ENCODE assay signal across 28 mouse cellular contexts in genomic region chr3:54577851-54578250, GRCm38 (mm10).
"Had no signal": no experiment of that assay in that cellular context is flagged by ENCODE, and none has a peak within 500 bp of the region (broad histone marks: within the 10 kb centered on the region; RNA-seq: fewer than 3 reads in every experiment).

No protein-coding gene starts in this region.

- H3K4me3 ChIP-seq: heart, adult 2 months; heart, embryonic 10.5 days; heart, embryonic 12.5 days; hindbrain, embryonic 10.5 days; hindbrain, embryonic 12.5 days; intestine, embryonic 15.5 days; layer of hippocampus, adult 2 months; left cerebral cortex, adult 2 months; limb, embryonic 10.5 days; limb, embryonic 12.5 days; liver, embryonic 13.5 days; liver, embryonic 15.5 days had no signal

- H3K4me1 ChIP-seq: heart, embryonic 10.5 days; heart, embryonic 12.5 days; hindbrain, embryonic 10.5 days; hindbrain, embryonic 12.5 days; intestine, embryonic 15.5 days; limb, embryonic 10.5 days; limb, embryonic 12.5 days; liver, embryonic 13.5 days; liver, embryonic 15.5 days had no signal

- H3K9me3 ChIP-seq: heart, embryonic 10.5 days; intestine, embryonic 15.5 days; limb, embryonic 10.5 days; liver, embryonic 15.5 days had no signal

- H3K27me3 ChIP-seq: heart, embryonic 12.5 days; hindbrain, embryonic 12.5 days; intestine, embryonic 15.5 days; limb, embryonic 12.5 days; liver, embryonic 13.5 days; liver, embryonic 15.5 days had no signal

- ATAC-seq: hindbrain, embryonic 16.5 days; inflammation-experienced regulatory T-cells, adult 6 months; intestine, embryonic 15.5 days; intestine, postnatal 0 days; liver, postnatal 0 days had no signal

- H3K9ac ChIP-seq: heart, embryonic 12.5 days; hindbrain, embryonic 12.5 days; hindbrain, embryonic 14.5 days; intestine, embryonic 15.5 days; limb, embryonic 12.5 days; liver, embryonic 13.5 days; liver, embryonic 15.5 days; liver, postnatal 0 days had no signal

- H3K4me2 ChIP-seq: heart, embryonic 12.5 days; hindbrain, embryonic 12.5 days; hindbrain, embryonic 14.5 days; intestine, embryonic 15.5 days; limb, embryonic 12.5 days; liver, embryonic 11.5 days; liver, embryonic 13.5 days; liver, embryonic 15.5 days had no signal

- H3K27ac ChIP-seq: heart, adult 2 months; heart, embryonic 10.5 days; hindbrain, embryonic 10.5 days; hindbrain, embryonic 12.5 days; hindbrain, embryonic 14.5 days; intestine, embryonic 15.5 days; layer of hippocampus, adult 2 months; left cerebral cortex, adult 2 months; limb, embryonic 10.5 days; limb, embryonic 12.5 days; liver, embryonic 13.5 days; liver, embryonic 15.5 days had no signal

- DNase-seq: gastrocnemius, postnatal 10 days; gastrocnemius, postnatal 25 days; heart, adult 2 months; heart, postnatal 10 days; heart, postnatal 4 days; kidney, adult 18-20 months; kidney, adult 8-10 months; kidney, postnatal 10 days; kidney, postnatal 25 days; kidney, postnatal 4 days; liver; liver, embryonic 13.5 days; liver, postnatal 0 days had no signal

- H3K36me3 ChIP-seq: heart, embryonic 10.5 days; heart, embryonic 12.5 days; hindbrain, embryonic 10.5 days; hindbrain, embryonic 12.5 days; intestine, embryonic 15.5 days; limb, embryonic 10.5 days; limb, embryonic 12.5 days; liver, embryonic 13.5 days; liver, embryonic 15.5 days had no signal
